Mouse (Mus musculus) olfactory bulb, adult 2 months (tissue): ENCODE results near the gene Atxn10. TPM values are rescaled to one million over a fixed set of nuclear protein-coding genes. Genes with fewer than 3 reads are reported as not detected.

ENCODE experiments used
- H3K27ac ChIP-seq: fragments of 200-500 bp; 2 replicates; pipeline ENCODE4 v1.5.1; 2012; ENCODE audit warnings: low read depth, low read length; ENCODE audit not compliant: insufficient read depth
- H3K4me1 ChIP-seq: fragments of 200-500 bp; 2 replicates; pipeline ENCODE4 v1.6.1; 2012; ENCODE audit warnings: low read length; ENCODE audit not compliant: control insufficient read depth, insufficient read depth
- H3K4me3 ChIP-seq: fragments of 200-500 bp; 2 replicates; pipeline ENCODE4 v1.5.1; 2012; ENCODE audit warnings: mild to moderate bottlenecking, low read depth, low read length, moderate library complexity; ENCODE audit not compliant: insufficient read depth
- CTCF ChIP-seq: fragments of 200-500 bp; IDR thresholded peaks from 2 replicates; pipeline ENCODE4 v1.5.1; 2012; ENCODE audit warnings: low read depth, mild to moderate bottlenecking, low read length, moderate library complexity; ENCODE audit not compliant: insufficient read depth
- POLR2A ChIP-seq: fragments of 200-500 bp; IDR thresholded peaks from 2 replicates; pipeline ENCODE4 v1.6.1; 2012; ENCODE audit warnings: mild to moderate bottlenecking, low read depth, low read length, moderate library complexity; ENCODE audit not compliant: insufficient read depth
- WGBS: fragments of 180-500 bp; shearing (Covaris S2); methylation state at CpG from one replicate; pipeline ENCODE4 v1.1.7; 2018; 5-methylcytosine and 5-hydroxymethylcytosine counted together
- polyA plus RNA-seq: library from polyadenylated mRNA; stranded (reverse); fragments of >200 nt; gene quantifications from 2 replicates; pipeline ENCODE4 v1.2.4, GENCODE M21; 2012; ENCODE audit warnings: low replicate concordance; ENCODE audit not compliant: missing spikeins, insufficient read depth, insufficient read length

Atxn10 gene
- polyA plus RNA-seq, 1 experiment: 211 TPM

GRCm38 (mm10) chr15:85369765-85370164 lies 33.7 kb downstream of the Atxn10 start:
- no peak for TF ChIP-seq POLR2A
- no peak for TF ChIP-seq CTCF
- Histone ChIP-seq H3K4me3 (no peak overlapping the region), H3K4me1 (peaks cover 3% of the 10 kb centered on the region), H3K27ac (no peak overlapping the region)
- WGBS: 39% methylated on average over 3 of the region's 3 CpGs

- Histone ChIP-seq H3K27ac (no peak overlapping the region), H3K4me3 (no peak overlapping the region), H3K4me1 (peaks cover 2% of the 10 kb centered on the region; the same call in 1 of the 2 replicates)
- TF ChIP-seq CTCF: no peak
Observed at GRCm38 (mm10) chr15:85373125-85373524, 37.1 kb downstream of the Atxn10 start.

- WGBS: 84% methylated on average over 9 of the region's 9 CpGs
- TF ChIP-seq POLR2A: no peak
- TF ChIP-seq CTCF: no peak
- Histone ChIP-seq H3K4me3 (no peak overlapping the region), H3K27ac (no peak overlapping the region), H3K4me1 (peaks cover 3% of the 10 kb centered on the region; the same call in 1 of the 2 replicates)
Observed at GRCm38 (mm10) chr15:85383477-85383876, 47.4 kb downstream of the Atxn10 start.

GRCm38 (mm10) chr15:85388696-85389095 lies 52.7 kb downstream of the Atxn10 start:
- Histone ChIP-seq H3K4me3 (no peak overlapping the region), H3K27ac (no peak overlapping the region), H3K4me1 (no peaks in the 10 kb centered on the region)
- WGBS: 86% methylated on average over 3 of the region's 3 CpGs
- TF ChIP-seq CTCF: no peak
- TF ChIP-seq POLR2A: no peak

GRCm38 (mm10) chr15:85389915-85390314 lies 53.9 kb downstream of the Atxn10 start:
- TF ChIP-seq POLR2A: no peak
- TF ChIP-seq CTCF: no peak
- Histone ChIP-seq H3K4me3 (no peak overlapping the region), H3K4me1 (no peaks in the 10 kb centered on the region), H3K27ac (no peak overlapping the region)
- 71% methylated on average over 4 of the region's 4 CpGs for WGBS

- H3K4me3 ChIP-seq: no peak overlapping the region
- no peak for TF ChIP-seq CTCF
- TF ChIP-seq POLR2A: no peak
- 89% methylated on average over 9 of the region's 9 CpGs for WGBS
Observed at GRCm38 (mm10) chr15:85395360-85395759, 59.3 kb downstream of the Atxn10 start.

GRCm38 (mm10) chr15:85401926-85402325 lies 65.9 kb downstream of the Atxn10 start:
- WGBS: 62% methylated on average over 7 of the region's 7 CpGs
- TF ChIP-seq CTCF: no peak
- TF ChIP-seq POLR2A: no peak
- no peak overlapping the region for H3K4me3 ChIP-seq
- peaks cover 3% of the 10 kb centered on the region for H3K4me1 ChIP-seq
- H3K27ac ChIP-seq: no peak overlapping the region; the same call in 1 of the 2 replicates

More at GRCm38 (mm10) chr15:85395360-85395759, 59.3 kb downstream of the Atxn10 start:
- Histone ChIP-seq H3K4me1 (no peaks in the 10 kb centered on the region), H3K27ac (no peak overlapping the region)

- Histone ChIP-seq H3K27ac (no peak overlapping the region), H3K4me1 (peaks cover 6% of the 10 kb centered on the region), H3K4me3 (no peak overlapping the region)
- 52% methylated on average over 4 of the region's 4 CpGs for WGBS
- TF ChIP-seq CTCF: 0 out of 2 replicates have a peak, but pooled peaks have one; percentile 18
- TF ChIP-seq POLR2A: no peak
Observed at GRCm38 (mm10) chr15:85403256-85403731, 67.2 kb downstream of the Atxn10 start.

- peaks cover 9% of the 10 kb centered on the region for H3K4me1 ChIP-seq
- WGBS: 72% methylated on average over 4 of the region's 4 CpGs
- TF ChIP-seq POLR2A: no peak
- TF ChIP-seq CTCF: no peak
- no peak overlapping the region for H3K4me3 ChIP-seq
- no peak overlapping the region for H3K27ac ChIP-seq
Observed at GRCm38 (mm10) chr15:85404739-85405138, 68.7 kb downstream of the Atxn10 start.

- Histone ChIP-seq H3K27ac (no peak overlapping the region), H3K4me1 (peaks cover 14% of the 10 kb centered on the region)
Observed at GRCm38 (mm10) chr15:85405567-85405966, 69.5 kb downstream of the Atxn10 start.

More at GRCm38 (mm10) chr15:85405567-85405966, 69.5 kb downstream of the Atxn10 start:
- H3K4me3 ChIP-seq: no peak overlapping the region
- TF ChIP-seq CTCF: no peak
- TF ChIP-seq POLR2A: no peak
- 89% methylated on average over 3 of the region's 3 CpGs for WGBS
